Comparison of ENCODE assay signal across 8 mouse cellular contexts in the genomic region with DNA sequence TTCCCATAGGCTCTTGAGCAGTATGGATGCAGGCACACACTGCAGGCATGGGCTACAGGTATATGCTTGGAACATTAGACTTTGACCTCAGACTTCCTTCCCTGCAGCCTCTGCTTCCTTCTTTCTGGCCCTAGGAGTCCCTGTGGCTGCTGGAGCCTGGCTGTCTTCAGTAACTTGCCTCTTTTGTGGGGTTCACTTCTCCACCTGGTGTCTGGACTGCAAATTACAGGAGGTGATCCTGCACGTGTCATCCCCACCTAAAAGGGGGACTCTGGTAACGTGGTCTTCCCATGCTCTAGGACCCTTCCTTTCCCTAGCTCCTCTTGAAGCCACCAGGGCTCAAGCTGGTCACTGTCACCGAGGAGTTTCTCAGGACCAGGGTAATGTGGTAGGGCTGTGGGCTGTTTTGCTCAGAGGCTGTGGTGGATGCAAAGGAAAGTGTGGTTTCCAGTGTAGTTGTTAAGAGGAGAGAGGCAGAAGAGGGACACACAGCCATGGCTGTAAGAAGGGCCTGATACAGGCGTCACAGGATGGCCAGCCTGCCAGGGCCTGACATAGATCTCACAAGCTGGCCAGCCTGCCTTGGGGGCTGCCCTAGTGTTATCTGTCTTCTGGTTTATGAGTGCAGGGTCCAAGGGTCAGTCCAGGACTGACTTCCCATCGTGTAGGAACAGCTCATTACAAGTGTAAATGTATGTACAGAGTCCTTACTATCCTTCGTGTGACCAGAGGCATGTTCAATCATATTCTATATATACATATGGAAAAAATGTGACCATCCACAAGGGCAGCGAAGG. TPM values are rescaled to one million over a fixed set of nuclear protein-coding genes. Genes with fewer than 3 reads are reported as not detected.
DNase-seq lines count a peak whose midpoint lies in the region; ATAC-seq and TF ChIP-seq lines count a peak whose summit lies in the region.

No protein-coding gene starts in this region.

- no peak overlapping the region for H3K4me3 ChIP-seq in bone marrow macrophage, adult 2 months (ENCODE audit: insufficient read depth, low read length)
- no peak overlapping the region for H3K4me3 ChIP-seq in hindbrain, postnatal 0 days (ENCODE audit: low read length)
- H3K4me3 ChIP-seq in small intestine, adult 2 months (ENCODE audit: low read depth, low read length), result no peak overlapping the region; the same call in 1 of the 2 replicates

- peaks cover 24% of the 10 kb centered on the region for H3K4me1 ChIP-seq in bone marrow macrophage, adult 2 months (ENCODE audit: control insufficient read depth, insufficient read depth, low read length)
- H3K4me1 ChIP-seq in hindbrain, postnatal 0 days (ENCODE audit: insufficient read depth, low read length), result no peaks in the 10 kb centered on the region; the same call in 1 of the 2 replicates
- H3K4me1 ChIP-seq in small intestine, adult 2 months (ENCODE audit: control insufficient read depth, insufficient read depth, insufficient read length, low read length), result peaks cover 30% of the 10 kb centered on the region

- peak; percentile 6; the same call in 1 of the 2 replicates for TF ChIP-seq CTCF in bone marrow macrophage, adult 2 months (IDR thresholded peaks at IDR 0.05; ENCODE audit: low read depth, low read length)
- TF ChIP-seq CTCF in hindbrain, postnatal 0 days (IDR thresholded peaks at IDR 0.05; ENCODE audit: low read depth), result peak; percentile 73
- peak; percentile 56; the same call in 1 of the 2 replicates for TF ChIP-seq CTCF in small intestine, adult 2 months (IDR thresholded peaks at IDR 0.05; ENCODE audit: extremely low read depth, insufficient read length, insufficient replicate concordance, low read depth, low read length)

- no peaks in the 10 kb centered on the region for H3K36me3 ChIP-seq in hindbrain, postnatal 0 days (ENCODE audit: insufficient read depth, low read length)
- no peaks in the 10 kb centered on the region for H3K36me3 ChIP-seq in small intestine, adult 2 months (ENCODE audit: control insufficient read depth, insufficient read depth, low read length)

- H3K27me3 ChIP-seq in hindbrain, postnatal 0 days (ENCODE audit: insufficient read depth, low read length), result no peaks in the 10 kb centered on the region
- H3K27me3 ChIP-seq in small intestine, adult 2 months (ENCODE audit: control insufficient read depth, insufficient read depth, low read length), result no peaks in the 10 kb centered on the region

- peak; percentile 62 for ATAC-seq in frontal cortex, adult (ENCODE audit: low TSS enrichment)
- peak; percentile 68 for ATAC-seq in hindbrain, postnatal 0 days

- no peak for DNase-seq in frontal cortex, postnatal 10 days (ENCODE audit: low spot score in 2 of 2)
- DNase-seq in A20 (ENCODE audit: low read depth, low spot score) (peak; percentile 3), liver (peak; percentile 57)
- peak; percentile 61 for DNase-seq in hindbrain, postnatal 0 days (ENCODE audit: low spot score)
- DNase-seq in frontal cortex, postnatal 36 days (ENCODE audit: low spot score in 2 of 2), result no peak

- WGBS in hindbrain, postnatal 0 days, result 68% methylated on average over 7 of the region's 7 CpGs
- WGBS in small intestine, adult 2 months, result 28% methylated on average over 7 of the region's 7 CpGs

- no peak overlapping the region for H3K27ac ChIP-seq in bone marrow macrophage, adult 2 months (ENCODE audit: insufficient read depth, low read depth, low read length)
- H3K27ac ChIP-seq in hindbrain, postnatal 0 days, result no peak overlapping the region
- peak overlapping the region; percentile 93 for H3K27ac ChIP-seq in small intestine, adult 2 months (ENCODE audit: insufficient read depth, low read depth, low read length)

- H3K4me2 ChIP-seq in hindbrain, postnatal 0 days (ENCODE audit: low read depth, low read length), result no peak overlapping the region

- no peak overlapping the region for H3K9ac ChIP-seq in hindbrain, postnatal 0 days (replicated peaks; ENCODE audit: low read length)

- TF ChIP-seq POLR2A in bone marrow macrophage, adult 2 months (IDR thresholded peaks at IDR 0.05; ENCODE audit: borderline replicate concordance, low read depth, low read length), result no peak
- no peak for TF ChIP-seq POLR2A in small intestine, adult 2 months (IDR thresholded peaks at IDR 0.05; ENCODE audit: low read depth, low read length)

- H3K9me3 ChIP-seq in hindbrain, postnatal 0 days (ENCODE audit: low read length), result no peaks in the 10 kb centered on the region

RNA-seq across cellular contexts. Expression of gene Iqgap2, which starts 59.6 kb away (rescaled TPM):
- 43.3 and 48.2 TPM in 2 replicates for polyA plus RNA-seq in bone marrow macrophage, adult 2 months (2012; ENCODE audit: insufficient read depth, insufficient read length, missing spikeins)
- total RNA-seq in hindbrain, postnatal 0 days (2014; rRNA removed), result 2.9 and 5.0 TPM in 2 replicates
- polyA plus RNA-seq in hindbrain, postnatal 0 days (2015; fragmentation: Nextera tagmentation; extraction: Ambion mirVana), result 3.1 and 3.2 TPM in 2 replicates
- polyA plus RNA-seq in small intestine, adult 2 months (2012; rRNA removed), result 16.3 and 44.1 TPM in 2 replicates

Comparison
In these comparisons a context has a peak if more than half of its experiments do, and no peak if none do; other contexts are left out.
1. DNase-seq: peak in A20 (single experiment), hindbrain, postnatal 0 days (single experiment) and liver (single experiment); none in frontal cortex, postnatal 10 days (0 of 2) and frontal cortex, postnatal 36 days (0 of 2).
2. CTCF ChIP-seq: peak in every context shown above with its lines; median percentile 73 in hindbrain, postnatal 0 days; 56 in small intestine, adult 2 months; 6 in bone marrow macrophage, adult 2 months.